Mouse (Mus musculus) intestine, postnatal 0 days (tissue): ENCODE results near the gene Defb22. TPM values are rescaled to one million over a fixed set of nuclear protein-coding genes. Genes with fewer than 3 reads are reported as not detected.
A peak's percentile ranks its signal among the peaks of the same experiment; 100 is the strongest.

Source experiments
- ATAC-seq: fragments of 200-750 bp; cut with Nextera tagmentation; 2 replicates; pipeline ENCODE4 v1.8.0; 2017; ENCODE audit warnings: mild to moderate bottlenecking, moderate TSS enrichment, moderate library complexity
- H3K27ac ChIP-seq: fragments of 300-500 bp; sonication (generic); 2 replicates; pipeline ENCODE4 v1.5.1; 2014; ENCODE audit warnings: mild to moderate bottlenecking, low read depth, low read length, moderate library complexity
- H3K27me3 ChIP-seq: fragments of 300-500 bp; sonication (generic); replicated peaks from 2 replicates; pipeline ENCODE4 v1.6.1; 2014; ENCODE audit warnings: low read length, mixed read lengths; ENCODE audit not compliant: control insufficient read depth, insufficient read depth
- H3K36me3 ChIP-seq: fragments of 300-500 bp; sonication (generic); 2 replicates; pipeline ENCODE4 v1.6.1; 2014; ENCODE audit warnings: mild to moderate bottlenecking, moderate library complexity; ENCODE audit not compliant: control insufficient read depth, insufficient read depth
- H3K4me1 ChIP-seq: fragments of 300-500 bp; sonication (generic); replicated peaks from 2 replicates; pipeline ENCODE4 v1.6.1; 2014; ENCODE audit warnings: antibody characterized with exemption, low read length, mixed read lengths; ENCODE audit not compliant: control insufficient read depth, insufficient read depth
- H3K4me2 ChIP-seq: fragments of 300-500 bp; sonication (generic); replicated peaks from 2 replicates; pipeline ENCODE4 v1.6.1; 2014; ENCODE audit warnings: low read depth, mild to moderate bottlenecking, moderate library complexity
- H3K4me3 ChIP-seq: fragments of 300-500 bp; sonication (generic); 2 replicates; pipeline ENCODE4 v1.5.1; 2014; ENCODE audit warnings: low read depth, low read length
- H3K9ac ChIP-seq: fragments of 300-500 bp; sonication (generic); 2 replicates; pipeline ENCODE4 v1.6.1; 2014; ENCODE audit warnings: mild to moderate bottlenecking, low read depth, low read length
- H3K9me3 ChIP-seq: fragments of 300-500 bp; sonication (generic); 2 replicates; pipeline ENCODE4 v1.6.1; 2016; ENCODE audit warnings: mixed run types; ENCODE audit not compliant: control insufficient read depth
- CTCF ChIP-seq: sonication (generic); IDR thresholded peaks from 2 replicates; pipeline ENCODE4 v1.5.1; 2016; ENCODE audit warnings: low read depth, mild to moderate bottlenecking, control low read depth, antibody characterized with exemption, moderate library complexity
- WGBS: fragments of 180-500 bp; shearing (Covaris S2); extraction: QIAGEN DNeasy Blood & Tissue Kit; methylation state at CpG from one replicate; pipeline ENCODE4 v1.1.7; 2014; 5-methylcytosine and 5-hydroxymethylcytosine counted together
- polyA plus RNA-seq: library from polyadenylated mRNA; unstranded; fragments of >200 nt; fragmentation: Nextera tagmentation; extraction: Ambion mirVana; gene quantifications from 2 replicates; pipeline ENCODE4 v1.2.1, GENCODE M21; 2015

Defb22 gene
- polyA plus RNA-seq, 1 experiment from 2014 or later, result not detected

GRCm38 (mm10) chr2:152436983-152437860 is 52.7 kb downstream of the Defb22 start:
- Histone ChIP-seq H3K4me3 (0 out of 2 replicates have a peak overlapping the region, but pooled peaks have one; percentile 16), H3K9me3 (no peaks in the 10 kb centered on the region), H3K4me2 (peak overlapping the region; percentile 61), H3K27ac (no peak overlapping the region), H3K9ac (no peak overlapping the region), H3K36me3 (no peaks in the 10 kb centered on the region), H3K4me1 (no peaks in the 10 kb centered on the region), H3K27me3 (no peaks in the 10 kb centered on the region)
- TF ChIP-seq CTCF, result peak; percentile 99
- 4% methylated on average over 23 of the region's 23 CpGs for WGBS
- peak; percentile 77; the same call in 1 of the 2 replicates for ATAC-seq

- H3K4me1 ChIP-seq, result no peaks in the 10 kb centered on the region
- H3K4me2 ChIP-seq, result no peak overlapping the region
- H3K36me3 ChIP-seq, result no peaks in the 10 kb centered on the region
- no peak for ATAC-seq
- H3K27me3 ChIP-seq, result no peaks in the 10 kb centered on the region
- H3K4me3 ChIP-seq, result no peak overlapping the region
- H3K9me3 ChIP-seq, result no peaks in the 10 kb centered on the region
- H3K9ac ChIP-seq, result no peak overlapping the region
- 77% methylated on average over 7 of the region's 7 CpGs for WGBS
- TF ChIP-seq CTCF, result no peak
- no peak overlapping the region for H3K27ac ChIP-seq
These were observed 53.5 kb downstream of the Defb22 start for GRCm38 (mm10) chr2:152436405-152436901.

Other genes starting within 250 kb of the Defb22 start
- gene Tbc1d20, start 196.3 kb downstream of the Defb22 start, polyA plus RNA-seq, result 35.2 and 40.3 TPM in 2 replicates
- 44.9 and 50.3 TPM in 2 replicates for gene Rbck1, start 157.5 kb downstream of the Defb22 start, polyA plus RNA-seq
- gene Trib3, start 146.1 kb downstream of the Defb22 start, polyA plus RNA-seq, result 2.5 and 2.9 TPM in 2 replicates
- 4.1 and 4.7 TPM in 2 replicates for gene Nrsn2, start 113.5 kb downstream of the Defb22 start, polyA plus RNA-seq
- 2.8 and 3.1 TPM in 2 replicates for gene Sox12, start 92.1 kb downstream of the Defb22 start, polyA plus RNA-seq
- gene Zcchc3, start 75.1 kb downstream of the Defb22 start, polyA plus RNA-seq, result 15.7 and 18.1 TPM in 2 replicates
- 0.34 and 0.37 TPM in 2 replicates for gene 6820408C15Rik, start 74.6 kb downstream of the Defb22 start, polyA plus RNA-seq
- not detected in 2 replicates for gene Defb23, start 25.5 kb downstream of the Defb22 start, polyA plus RNA-seq
- not detected in 2 replicates for gene Defb20, start 13.1 kb downstream of the Defb22 start, polyA plus RNA-seq
- gene Defb26, start 21.6 kb upstream of the Defb22 start, polyA plus RNA-seq, result not detected in 2 replicates
- gene Defb28, start 28.1 kb upstream of the Defb22 start, polyA plus RNA-seq, result not detected in 2 replicates
- not detected in 2 replicates for gene Defb29, start 50.0 kb upstream of the Defb22 start, polyA plus RNA-seq
- not detected in 2 replicates for gene Gm17416, start 79.2 kb upstream of the Defb22 start, polyA plus RNA-seq
- not detected in 2 replicates for gene Defb21, start 82.6 kb upstream of the Defb22 start, polyA plus RNA-seq
- gene Defb19, start 90.2 kb upstream of the Defb22 start, polyA plus RNA-seq, result 0.35 and 0.77 TPM in 2 replicates
- not detected in 2 replicates for gene Defb45, start 109.3 kb upstream of the Defb22 start, polyA plus RNA-seq
- gene Defb36, start 114.2 kb upstream of the Defb22 start, polyA plus RNA-seq, result not detected in 2 replicates
- gene Defb25, start 132.9 kb upstream of the Defb22 start, polyA plus RNA-seq, result 0.72 TPM in 1 of 2 replicates, not detected in the other
- 5.9 and 6.4 TPM in 2 replicates for gene Rem1, start 136.8 kb upstream of the Defb22 start, polyA plus RNA-seq
- 110 and 111 TPM in 2 replicates for gene H13, start 179.3 kb upstream of the Defb22 start, polyA plus RNA-seq
- gene Mcts2, start 196.9 kb upstream of the Defb22 start, polyA plus RNA-seq, result 19.0 and 21.5 TPM in 2 replicates
- gene Id1, start 246.1 kb upstream of the Defb22 start, polyA plus RNA-seq, result 76.1 and 92.4 TPM in 2 replicates